Mouse (Mus musculus) kidney, adult 9 months (tissue): ENCODE data around the gene Ttbk1.

Experiments used
- DNase-seq: peaks from one replicate; pipeline ENCODE4 v3.0.0; 2022

Ttbk1 gene

DNA sequence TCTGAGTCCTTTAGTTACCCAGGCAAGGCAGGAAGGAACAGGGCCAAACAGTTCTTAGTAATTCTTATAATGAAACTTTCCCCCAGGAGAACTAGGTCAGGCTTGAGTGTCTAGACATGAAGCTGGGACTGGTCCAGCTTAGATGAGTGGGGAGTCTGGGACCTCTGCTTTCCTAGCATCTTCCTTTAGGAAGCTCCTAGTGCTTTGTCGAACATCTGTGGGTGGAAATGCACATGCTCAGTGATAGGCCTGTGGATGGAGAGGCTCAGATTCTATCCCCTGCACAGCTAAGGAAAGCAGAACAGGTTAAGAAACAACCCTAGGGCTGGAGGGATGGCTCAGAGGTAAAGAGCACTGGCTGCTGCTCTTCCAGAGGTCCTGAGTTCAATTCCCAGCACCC lies 92.8 kb downstream of the Ttbk1 start:
- DNase-seq, result no peak

DNA sequence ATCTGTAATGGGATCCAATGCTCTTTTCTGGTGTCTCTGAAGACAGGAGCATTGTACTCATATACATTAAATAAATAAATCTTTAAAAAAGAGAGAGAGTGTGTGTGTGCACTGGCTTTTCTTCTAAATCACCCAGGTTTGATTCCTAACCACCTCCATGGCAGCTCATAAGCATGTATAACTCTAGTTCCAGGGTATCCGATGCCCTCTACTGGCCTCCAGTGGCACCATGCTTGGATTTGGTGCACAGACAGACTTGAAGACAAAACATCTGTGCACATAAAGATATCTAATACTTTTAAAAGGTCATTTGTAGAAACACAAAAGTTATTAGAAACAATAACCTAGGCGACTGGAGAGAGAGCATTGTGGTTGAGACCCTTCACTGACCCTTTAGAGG lies 94.5 kb downstream of the Ttbk1 start:
- peak; percentile 61 for DNase-seq
